Mouse (Mus musculus) heart, embryonic 16.5 days (tissue): ENCODE measurements at regions not wholly inside any gene's neighbourhood (a gene's known extent, or its start where the extent isn't known, plus 50 kb on each side); places are given as distances from the start of the nearest gene placed in this dataset.

ENCODE experiments used
- ATAC-seq: fragments of 200-750 bp; cut with Nextera tagmentation; replicated peaks from 2 replicates; pipeline ENCODE4 v1.8.0; 2017; ENCODE audit warnings: moderate number of reproducible peaks; ENCODE audit not compliant: insufficient read depth, low FRiP score; ENCODE audit errors: extremely low read depth
- H3K27ac ChIP-seq: fragments of 300-500 bp; sonication (generic); 2 replicates; pipeline ENCODE4 v1.5.1; 2014; ENCODE audit warnings: mild to moderate bottlenecking, low read length, control low read depth, moderate library complexity
- H3K27me3 ChIP-seq: fragments of 300-500 bp; sonication (generic); 2 replicates; pipeline ENCODE4 v1.6.1; 2014; ENCODE audit warnings: low read length, mixed read lengths; ENCODE audit not compliant: control insufficient read depth, insufficient read depth
- H3K36me3 ChIP-seq: fragments of 300-500 bp; sonication (generic); 2 replicates; pipeline ENCODE4 v1.6.1; 2014; ENCODE audit not compliant: control insufficient read depth, insufficient read depth
- H3K4me1 ChIP-seq: fragments of 300-500 bp; sonication (generic); 2 replicates; pipeline ENCODE4 v1.6.1; 2014; ENCODE audit warnings: low read length, mixed read lengths; ENCODE audit not compliant: control insufficient read depth, insufficient read depth
- H3K4me2 ChIP-seq: fragments of 300-500 bp; sonication (generic); 2 replicates; pipeline ENCODE4 v1.6.1; 2014; ENCODE audit warnings: low read depth, mild to moderate bottlenecking, control low read depth, low read length
- H3K4me3 ChIP-seq: fragments of 300-500 bp; sonication (generic); 2 replicates; pipeline ENCODE4 v1.5.1; 2014; ENCODE audit warnings: mild to moderate bottlenecking, control low read depth, low read length
- H3K9ac ChIP-seq: fragments of 300-500 bp; sonication (generic); 2 replicates; pipeline ENCODE4 v1.6.1; 2014; ENCODE audit warnings: low read length, control low read depth
- H3K9me3 ChIP-seq: fragments of 300-500 bp; sonication (generic); replicated peaks from 2 replicates; pipeline ENCODE4 v1.6.1; 2016; ENCODE audit warnings: low read length; ENCODE audit not compliant: control insufficient read depth
- WGBS: fragments of 180-500 bp; shearing (Covaris S2); extraction: QIAGEN DNeasy Blood & Tissue Kit; methylation state at CpG from one replicate; pipeline ENCODE4 v1.1.7; 2014; 5-methylcytosine and 5-hydroxymethylcytosine counted together

DNA sequence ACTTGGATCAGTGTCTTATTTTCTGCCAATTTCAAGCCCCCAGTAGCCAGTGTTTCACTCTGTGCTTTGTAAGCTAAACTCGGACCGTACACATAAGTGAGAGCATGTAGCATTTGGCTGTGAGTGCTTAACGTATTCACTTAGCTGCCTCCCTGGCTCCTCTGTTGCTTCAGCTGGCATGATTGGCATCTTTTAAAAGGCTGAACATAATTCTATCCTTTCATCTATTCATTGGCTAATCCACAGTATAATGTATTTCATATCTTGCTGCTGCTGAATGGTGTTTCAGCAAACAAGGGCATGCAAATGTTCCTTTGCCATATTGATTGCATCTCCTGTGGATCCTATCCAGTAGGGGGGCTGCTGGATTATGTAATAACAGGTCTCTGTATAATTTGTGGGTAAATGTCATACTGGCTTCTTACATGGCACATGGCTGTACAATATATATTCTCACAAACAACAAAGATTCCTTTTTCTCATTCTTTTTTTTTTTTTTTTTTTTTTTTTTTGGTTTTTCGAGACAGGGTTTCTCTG, 169.5 kb upstream of the Zc3h12c start:
- Histone ChIP-seq H3K9ac (no peak overlapping the region), H3K4me2 (no peak overlapping the region), H3K4me3 (no peak overlapping the region), H3K27ac (no peak overlapping the region), H3K36me3 (no peaks in the 10 kb centered on the region), H3K27me3 (no peaks in the 10 kb centered on the region), H3K4me1 (no peaks in the 10 kb centered on the region), H3K9me3 (no peaks in the 10 kb centered on the region)
- 78% methylated on average over 4 of the region's 4 CpGs for whole genome bisulfite sequencing
- no peak for ATAC-seq

- Histone ChIP-seq H3K4me2 (no peak overlapping the region), H3K36me3 (no peaks in the 10 kb centered on the region), H3K27ac (no peak overlapping the region), H3K4me1 (no peaks in the 10 kb centered on the region), H3K9ac (no peak overlapping the region), H3K27me3 (no peaks in the 10 kb centered on the region), H3K4me3 (no peak overlapping the region), H3K9me3 (no peaks in the 10 kb centered on the region)
- no peak for ATAC-seq
- WGBS: 79% methylated on average over 3 of the region's 3 CpGs
Measured at GRCm38 (mm10) chr9:52334767-52335166, 166.4 kb upstream of the Zc3h12c start.

DNA sequence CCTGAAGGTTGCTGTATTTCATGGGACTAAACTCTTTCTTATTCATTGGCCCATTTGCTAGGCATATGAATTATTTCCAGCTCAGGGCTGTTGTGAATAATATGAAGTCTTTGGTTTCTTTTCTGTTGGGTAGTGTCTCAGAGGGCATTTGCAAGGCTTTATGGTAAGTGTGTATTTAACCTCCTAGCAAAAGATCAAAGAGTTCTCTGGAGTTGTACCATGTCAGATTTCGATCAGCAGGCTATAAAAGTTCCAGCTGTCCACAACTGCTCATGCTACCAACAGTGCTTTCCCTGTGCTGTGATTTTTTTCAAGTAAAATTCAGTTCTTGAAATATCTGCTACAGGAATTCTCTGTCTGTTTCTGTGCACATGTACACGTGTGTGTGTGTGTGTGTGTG, 165.5 kb upstream of the Zc3h12c start:
- Histone ChIP-seq H3K27ac (no peak overlapping the region), H3K4me1 (no peaks in the 10 kb centered on the region), H3K9ac (no peak overlapping the region), H3K9me3 (no peaks in the 10 kb centered on the region), H3K36me3 (no peaks in the 10 kb centered on the region), H3K4me2 (no peak overlapping the region), H3K27me3 (no peaks in the 10 kb centered on the region), H3K4me3 (no peak overlapping the region)
- ATAC-seq: no peak
- 42% methylated on average over 2 of the region's 2 CpGs for WGBS

- no peak overlapping the region for H3K9ac ChIP-seq
- H3K27ac ChIP-seq: no peak overlapping the region
- H3K9me3 ChIP-seq: no peaks in the 10 kb centered on the region
- no peaks in the 10 kb centered on the region for H3K27me3 ChIP-seq
- no peak overlapping the region for H3K4me2 ChIP-seq
- H3K4me3 ChIP-seq: no peak overlapping the region
- H3K36me3 ChIP-seq: no peaks in the 10 kb centered on the region
- H3K4me1 ChIP-seq: no peaks in the 10 kb centered on the region
- no peak for ATAC-seq
- 59% methylated on average over 1 of the region's 1 CpGs for WGBS
Measured at GRCm38 (mm10) chr9:52331748-52332147, 163.4 kb upstream of the Zc3h12c start.

DNA sequence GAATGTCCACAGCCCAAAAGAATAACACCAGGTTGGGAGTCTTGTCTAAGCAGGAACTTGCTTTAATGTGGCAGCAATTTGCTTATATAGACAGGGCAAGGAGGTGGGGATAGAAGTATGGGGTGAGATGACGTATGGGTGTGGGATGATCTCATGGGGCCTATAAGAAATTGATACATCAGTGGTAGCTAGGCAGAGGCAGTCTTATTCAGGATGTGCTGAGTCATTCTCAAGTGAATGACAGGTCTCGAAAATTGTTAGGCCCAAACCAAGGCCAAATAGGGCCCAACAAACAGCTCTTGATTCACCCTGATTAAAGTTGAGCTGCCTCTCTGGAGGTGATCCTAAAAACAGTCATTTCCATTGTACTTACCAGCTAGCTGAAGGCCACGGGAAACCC, 162.3 kb upstream of the Zc3h12c start:
- Histone ChIP-seq H3K27ac (no peak overlapping the region), H3K4me2 (no peak overlapping the region), H3K27me3 (no peaks in the 10 kb centered on the region), H3K4me3 (no peak overlapping the region), H3K9me3 (no peaks in the 10 kb centered on the region), H3K9ac (no peak overlapping the region), H3K36me3 (no peaks in the 10 kb centered on the region), H3K4me1 (no peaks in the 10 kb centered on the region)
- ATAC-seq: no peak
- WGBS: 73% methylated on average over 3 of the region's 3 CpGs

DNA sequence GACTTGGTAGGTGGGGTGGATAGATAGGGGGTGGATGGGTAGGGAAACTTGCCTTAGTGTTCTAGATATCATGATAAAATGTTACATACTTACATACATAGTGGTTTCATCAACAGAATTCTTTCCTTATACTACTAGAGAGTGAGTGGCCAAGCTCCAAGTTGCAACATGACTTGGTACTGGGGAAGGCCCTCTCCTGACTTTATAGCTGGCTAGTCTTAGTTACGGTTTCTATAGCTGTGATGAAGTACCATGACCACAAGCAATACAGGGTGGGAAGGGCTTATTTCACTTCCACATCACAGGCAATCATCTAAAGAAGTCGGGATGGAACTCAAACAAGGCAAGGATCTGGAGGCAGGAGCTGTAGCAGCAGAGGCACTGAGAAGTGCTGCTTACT, 156.0 kb upstream of the Zc3h12c start:
- Histone ChIP-seq H3K4me1 (no peaks in the 10 kb centered on the region), H3K36me3 (no peaks in the 10 kb centered on the region)
- 85% methylated on average over 2 of the region's 2 CpGs for WGBS

GRCm38 (mm10) chr9:52323757-52324156, 155.4 kb upstream of the Zc3h12c start:
- H3K9me3 ChIP-seq: no peaks in the 10 kb centered on the region
- ATAC-seq: no peak
- no peak overlapping the region for H3K9ac ChIP-seq
- no peaks in the 10 kb centered on the region for H3K4me1 ChIP-seq
- no peaks in the 10 kb centered on the region for H3K36me3 ChIP-seq
- no peak overlapping the region for H3K4me3 ChIP-seq
- 66% methylated on average over 1 of the region's 1 CpGs for WGBS
- no peak overlapping the region for H3K27ac ChIP-seq
- H3K4me2 ChIP-seq: no peak overlapping the region
- H3K27me3 ChIP-seq: no peaks in the 10 kb centered on the region

More for the DNA sequence above, 156.0 kb upstream of the Zc3h12c start:
- no peak overlapping the region for H3K27ac ChIP-seq
- no peak overlapping the region for H3K9ac ChIP-seq
- H3K4me2 ChIP-seq: no peak overlapping the region
- H3K27me3 ChIP-seq: no peaks in the 10 kb centered on the region
- no peak overlapping the region for H3K4me3 ChIP-seq
- no peak for ATAC-seq
- no peaks in the 10 kb centered on the region for H3K9me3 ChIP-seq

GRCm38 (mm10) chr9:52323226-52323625, 154.9 kb upstream of the Zc3h12c start:
- Histone ChIP-seq H3K27ac (no peak overlapping the region), H3K27me3 (no peaks in the 10 kb centered on the region), H3K9ac (no peak overlapping the region), H3K36me3 (no peaks in the 10 kb centered on the region), H3K4me2 (no peak overlapping the region), H3K9me3 (no peaks in the 10 kb centered on the region), H3K4me3 (no peak overlapping the region), H3K4me1 (no peaks in the 10 kb centered on the region)
- no peak for ATAC-seq
- 77% methylated on average over 6 of the region's 6 CpGs for WGBS

DNA sequence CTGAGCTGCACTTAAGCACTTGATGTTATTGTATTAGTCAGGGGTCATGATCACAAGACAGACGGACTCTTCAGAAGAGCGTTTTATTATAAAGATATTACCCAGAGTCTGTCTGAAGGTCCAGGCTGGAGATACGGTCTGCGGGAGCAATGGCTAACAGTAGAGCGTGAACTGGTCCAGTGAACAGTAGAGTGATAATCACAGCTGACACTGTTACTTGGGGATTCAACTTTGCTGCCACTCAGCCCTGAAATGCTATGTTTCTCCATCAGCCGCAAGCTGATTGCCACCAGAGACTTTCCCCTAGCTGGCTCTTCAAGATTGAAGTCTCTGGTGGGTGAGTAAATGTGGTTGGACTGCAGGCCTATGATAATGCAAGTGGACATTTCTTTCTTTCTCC, 133.1 kb upstream of the Zc3h12c start:
- Histone ChIP-seq H3K36me3 (no peaks in the 10 kb centered on the region), H3K27me3 (no peaks in the 10 kb centered on the region), H3K4me2 (no peak overlapping the region), H3K27ac (no peak overlapping the region), H3K9ac (no peak overlapping the region), H3K4me1 (no peaks in the 10 kb centered on the region), H3K9me3 (no peaks in the 10 kb centered on the region), H3K4me3 (no peak overlapping the region)
- 78% methylated on average over 6 of the region's 6 CpGs for WGBS
- no peak for ATAC-seq

GRCm38 (mm10) chr9:52298329-52298728, 130.0 kb upstream of the Zc3h12c start:
- no peaks in the 10 kb centered on the region for H3K36me3 ChIP-seq
- no peak for ATAC-seq

More at GRCm38 (mm10) chr9:52298329-52298728, 130.0 kb upstream of the Zc3h12c start:
- Histone ChIP-seq H3K4me3 (no peak overlapping the region), H3K4me1 (no peaks in the 10 kb centered on the region), H3K27me3 (no peaks in the 10 kb centered on the region), H3K4me2 (no peak overlapping the region), H3K9ac (no peak overlapping the region), H3K27ac (no peak overlapping the region), H3K9me3 (no peaks in the 10 kb centered on the region)
- 12% methylated on average over 6 of the region's 6 CpGs for WGBS
